Mouse (Mus musculus) bone marrow, adult 2 months (tissue): ENCODE data around the gene Pirb. TPM values are rescaled to one million over a fixed set of nuclear protein-coding genes. Genes with fewer than 3 reads are reported as not detected.

Experiments
- H3K27ac ChIP-seq: fragments of 200-500 bp; 2 replicates; pipeline ENCODE4 v1.5.1; 2012; ENCODE audit warnings: low read depth, mild to moderate bottlenecking, control low read depth, inconsistent platforms, low read length; ENCODE audit not compliant: control insufficient read depth, poor library complexity, insufficient read depth
- H3K4me1 ChIP-seq: fragments of 200-500 bp; 2 replicates; pipeline ENCODE4 v1.6.1; 2011; ENCODE audit warnings: low read length; ENCODE audit not compliant: control insufficient read depth, insufficient read depth
- H3K4me3 ChIP-seq: fragments of 200-500 bp; replicated peaks from 2 replicates; pipeline ENCODE3; 2011; ENCODE audit warnings: mild to moderate bottlenecking, low read depth, low read length, control low read depth; ENCODE audit not compliant: control insufficient read depth
- CTCF ChIP-seq: fragments of 200-500 bp; IDR thresholded peaks from 2 replicates; pipeline ENCODE4 v1.5.1; 2011; ENCODE audit warnings: low read length, control low read depth; ENCODE audit not compliant: control insufficient read depth, insufficient read depth
- POLR2A ChIP-seq: fragments of 200-500 bp; IDR thresholded peaks from 2 replicates; pipeline ENCODE4 v1.6.1; 2011; ENCODE audit warnings: low read depth, mild to moderate bottlenecking, control low read depth, low read length, borderline replicate concordance; ENCODE audit not compliant: control insufficient read depth
- WGBS: fragments of 180-500 bp; shearing (Covaris S2); methylation state at CpG from one replicate; pipeline ENCODE4 v1.1.7; 2018; 5-methylcytosine and 5-hydroxymethylcytosine counted together
- polyA plus RNA-seq: library from polyadenylated mRNA; stranded (reverse); fragments of >200 nt; gene quantifications from 2 replicates; pipeline ENCODE4 v1.2.4, GENCODE M21; 2011; ENCODE audit warnings: low replicate concordance; ENCODE audit not compliant: missing spikeins, insufficient read depth, insufficient read length

The Pirb gene
- polyA plus RNA-seq, 1 experiment: 143 TPM

GRCm38 (mm10) chr7:3694076-3694948 lies 25.9 kb downstream of the Pirb start:
- 3% methylated on average over 55 of the region's 55 CpGs for WGBS
- TF ChIP-seq CTCF: no peak
- TF ChIP-seq POLR2A: peak; percentile 20; the same call in 1 of the 2 replicates
- peak overlapping the region; percentile 85 for H3K27ac ChIP-seq
- H3K4me3 ChIP-seq: peak overlapping the region; percentile 75
- H3K4me1 ChIP-seq: no peaks in the 10 kb centered on the region

GRCm38 (mm10) chr7:3693809-3694075 lies 26.4 kb downstream of the Pirb start:
- TF ChIP-seq CTCF (no peak), POLR2A (no peak)
- WGBS: under 1% methylated on average over 18 of the region's 18 CpGs
- Histone ChIP-seq H3K4me1 (no peaks in the 10 kb centered on the region), H3K4me3 (peak overlapping the region; percentile 75), H3K27ac (peak overlapping the region; percentile 85)

- Histone ChIP-seq H3K27ac (peak within 1 kb of the TSS; percentile 85), H3K4me3 (peak within 1 kb of the TSS; percentile 75), H3K4me1 (no peaks in the 10 kb centered on the region)
- TF ChIP-seq CTCF (no peak), POLR2A (peak; percentile 78)
- under 1% methylated on average over 55 of the region's 55 CpGs for WGBS
These were observed 27.0 kb downstream of the Pirb start, which contains the start of gene Mboat7 for GRCm38 (mm10) chr7:3692987-3693808. Gene Mboat7, minus strand, starts transcription at chr7:3693523.

GRCm38 (mm10) chr7:3692382-3692986 lies 27.7 kb downstream of the Pirb start, which contains the start of gene Tsen34:
Gene Tsen34, plus strand, starts transcription at chr7:3692863.
- under 1% methylated on average over 49 of the region's 49 CpGs for WGBS
- no peaks in the 10 kb centered on the region for H3K4me1 ChIP-seq
- peak within 1 kb of the TSS; percentile 85 for H3K27ac ChIP-seq
- 0 out of 2 replicates have a peak, but pooled peaks have one; percentile 23 for TF ChIP-seq CTCF
- peak; percentile 52; the same call in 1 of the 2 replicates for TF ChIP-seq POLR2A
- peak within 1 kb of the TSS; percentile 75 for H3K4me3 ChIP-seq

GRCm38 (mm10) chr7:3691919-3692318 lies 28.3 kb downstream of the Pirb start:
- no peaks in the 10 kb centered on the region for H3K4me1 ChIP-seq
- H3K27ac ChIP-seq: peak overlapping the region; percentile 9; the same call in 1 of the 2 replicates
- peak overlapping the region; percentile 75 for H3K4me3 ChIP-seq
- 8% methylated on average over 3 of the region's 3 CpGs for WGBS
- no peak for TF ChIP-seq POLR2A
- TF ChIP-seq CTCF: no peak

GRCm38 (mm10) chr7:3685400-3686187 lies 34.6 kb downstream of the Pirb start:
- Histone ChIP-seq H3K4me1 (no peaks in the 10 kb centered on the region), H3K27ac (no peak overlapping the region), H3K4me3 (no peak overlapping the region)
- TF ChIP-seq CTCF (no peak), POLR2A (no peak)
- 90% methylated on average over 31 of the region's 31 CpGs for WGBS

- TF ChIP-seq POLR2A (no peak), CTCF (no peak)
- no peaks in the 10 kb centered on the region for H3K4me1 ChIP-seq
- 89% methylated on average over 8 of the region's 8 CpGs for WGBS
- no peak overlapping the region for H3K4me3 ChIP-seq
- H3K27ac ChIP-seq: no peak overlapping the region
These were observed 35.5 kb downstream of the Pirb start for GRCm38 (mm10) chr7:3684698-3685097.
